Comparison of ENCODE assay signal across 11 mouse cellular contexts in the genomic region with DNA sequence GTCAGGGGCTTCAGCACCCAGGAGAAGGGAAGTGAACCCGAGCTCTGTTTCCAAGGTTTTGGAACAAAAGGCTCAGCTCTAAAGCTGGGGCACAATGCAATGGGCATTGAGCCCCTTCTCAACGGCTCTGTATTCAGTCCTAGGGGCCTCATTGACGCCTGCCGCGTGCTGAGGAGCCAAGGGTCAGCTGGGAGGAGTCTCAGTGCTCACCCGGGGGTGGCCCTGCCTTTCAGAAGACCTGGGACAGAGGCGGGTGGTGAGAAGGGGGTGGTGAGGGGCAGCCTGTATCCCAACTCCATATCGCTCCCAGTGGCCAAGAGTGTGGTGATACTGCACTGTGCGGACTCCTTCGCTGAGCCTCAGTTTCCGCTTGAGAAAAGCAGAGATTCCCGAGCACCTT. TPM values are rescaled to one million over a fixed set of nuclear protein-coding genes. Genes with fewer than 3 reads are reported as not detected.
DNase-seq lines count a peak whose midpoint lies in the region; ATAC-seq and TF ChIP-seq lines count a peak whose summit lies in the region.
"Had no signal": no experiment of that assay in that cellular context is flagged by ENCODE, and none has a peak within 500 bp of the region (broad histone marks: within the 10 kb centered on the region; RNA-seq: fewer than 3 reads in every experiment).

No protein-coding gene starts in this region.

- 24% methylated on average over 12 of the region's 12 CpGs for WGBS in heart, embryonic 10.5 days
- WGBS in forebrain, embryonic 13.5 days, result 10% methylated on average over 12 of the region's 12 CpGs
- 35% methylated on average over 12 of the region's 12 CpGs for WGBS in intestine, postnatal 0 days
- 11% methylated on average over 12 of the region's 12 CpGs for WGBS in neural tube, embryonic 11.5 days
- 89% methylated on average over 12 of the region's 12 CpGs for WGBS in thymus, adult 2 months

- no peak for TF ChIP-seq POLR2A in thymus, adult 2 months (IDR thresholded peaks at IDR 0.05; ENCODE audit: control insufficient read depth, extremely low read depth, insufficient read depth, low read length, poor library complexity)

- peak; percentile 31; the same call in 1 of the 2 replicates for TF ChIP-seq CTCF in intestine, postnatal 0 days (IDR thresholded peaks at IDR 0.05; ENCODE audit: low read depth)
- no peak for TF ChIP-seq CTCF in thymus, adult 2 months (IDR thresholded peaks at IDR 0.05; ENCODE audit: borderline replicate concordance, control insufficient read depth, extremely low read depth, insufficient read depth, low read length, poor library complexity)

- peak overlapping the region; percentile 5; the same call in 1 of the 2 replicates for H3K27ac ChIP-seq in heart, embryonic 10.5 days
- H3K27ac ChIP-seq in forebrain, embryonic 13.5 days, result no peak overlapping the region; the same call in 1 of the 2 replicates
- no peak overlapping the region for H3K27ac ChIP-seq in intestine, postnatal 0 days (ENCODE audit: low read depth, low read length)
- no peak overlapping the region for H3K27ac ChIP-seq in neural tube, embryonic 11.5 days (ENCODE audit: low read depth, low read length)
- no peak overlapping the region for H3K27ac ChIP-seq in thymus, adult 2 months (ENCODE audit: control insufficient read depth, insufficient read depth, low read length)

- H3K9me3 ChIP-seq in heart, embryonic 10.5 days, result no peaks in the 10 kb centered on the region
- H3K9me3 ChIP-seq in forebrain, embryonic 13.5 days (replicated peaks), result no peaks in the 10 kb centered on the region
- H3K9me3 ChIP-seq in intestine, postnatal 0 days (ENCODE audit: control insufficient read depth), result no peaks in the 10 kb centered on the region
- no peaks in the 10 kb centered on the region for H3K9me3 ChIP-seq in neural tube, embryonic 11.5 days (ENCODE audit: control insufficient read depth, low read length)

- no peak overlapping the region for H3K4me3 ChIP-seq in heart, embryonic 10.5 days
- H3K4me3 ChIP-seq in forebrain, embryonic 13.5 days, result no peak overlapping the region
- no peak overlapping the region for H3K4me3 ChIP-seq in intestine, postnatal 0 days (ENCODE audit: low read depth, low read length)
- no peak overlapping the region for H3K4me3 ChIP-seq in neural tube, embryonic 11.5 days (ENCODE audit: low read depth, low read length)
- H3K4me3 ChIP-seq in thymus, adult 2 months (ENCODE audit: control insufficient read depth, insufficient read depth, low read length), result no peak overlapping the region

- H3K9ac ChIP-seq in forebrain, embryonic 13.5 days, result no peak overlapping the region
- H3K9ac ChIP-seq in intestine, postnatal 0 days (ENCODE audit: low read depth, low read length), result no peak overlapping the region
- no peak overlapping the region for H3K9ac ChIP-seq in neural tube, embryonic 11.5 days (ENCODE audit: low read length)

- ATAC-seq in forebrain, embryonic 13.5 days, result peak; percentile 54
- ATAC-seq in intestine, postnatal 0 days, result peak; percentile 28; the same call in 1 of the 2 replicates
- peak; percentile 78 for ATAC-seq in neural tube, embryonic 11.5 days (ENCODE audit: insufficient read depth, low FRiP score, low TSS enrichment)
- ATAC-seq: lung, postnatal 0 days had no signal

- peaks cover 59% of the 10 kb centered on the region for H3K4me1 ChIP-seq in heart, embryonic 10.5 days
- H3K4me1 ChIP-seq in forebrain, embryonic 13.5 days, result peaks cover 88% of the 10 kb centered on the region
- H3K4me1 ChIP-seq in intestine, postnatal 0 days (replicated peaks; ENCODE audit: control insufficient read depth, insufficient read depth, low read length), result peaks cover 4% of the 10 kb centered on the region; the same call in 1 of the 2 replicates
- H3K4me1 ChIP-seq in neural tube, embryonic 11.5 days (ENCODE audit: control insufficient read depth, insufficient read depth, low read length), result peaks cover 66% of the 10 kb centered on the region
- peaks cover 24% of the 10 kb centered on the region for H3K4me1 ChIP-seq in thymus, adult 2 months (replicated peaks; ENCODE audit: control insufficient read depth, insufficient read depth, low read length)

- no peak overlapping the region for H3K4me2 ChIP-seq in forebrain, embryonic 13.5 days
- 0 out of 2 replicates have a peak overlapping the region, but pooled peaks have one; percentile 27 for H3K4me2 ChIP-seq in intestine, postnatal 0 days (replicated peaks; ENCODE audit: low read depth)
- no peak overlapping the region for H3K4me2 ChIP-seq in neural tube, embryonic 11.5 days (ENCODE audit: low read depth)

- intact Hi-C loops in heart, postnatal 10 days (cut with DNase I), result no loop called here

- peaks cover 32% of the 10 kb centered on the region for H3K27me3 ChIP-seq in heart, embryonic 10.5 days (ENCODE audit: insufficient read depth, poor library complexity, severe bottlenecking)
- H3K27me3 ChIP-seq in forebrain, embryonic 13.5 days, result no peaks in the 10 kb centered on the region; the same call in 1 of the 2 replicates
- no peaks in the 10 kb centered on the region for H3K27me3 ChIP-seq in intestine, postnatal 0 days (replicated peaks; ENCODE audit: control insufficient read depth, insufficient read depth, low read length)
- no peaks in the 10 kb centered on the region for H3K27me3 ChIP-seq in neural tube, embryonic 11.5 days (ENCODE audit: control insufficient read depth, insufficient read depth, low read length)
- no peaks in the 10 kb centered on the region for H3K27me3 ChIP-seq in thymus, adult 2 months (ENCODE audit: control insufficient read depth, insufficient read depth, low read length)

- no peak for DNase-seq in heart, embryonic 10.5 days (ENCODE audit: low spot score)
- no peak for DNase-seq in heart, postnatal 10 days
- peak; percentile 81 for DNase-seq in neural tube, embryonic 11.5 days (ENCODE audit: low spot score)
- no peak for DNase-seq in spleen, postnatal 10 days (ENCODE audit: low spot score in 2 of 2)
- DNase-seq in ovary, postnatal 36 days (ENCODE audit: low spot score), result no peak
- DNase-seq in thymus, adult 2 months, result no peak
- DNase-seq: adrenal gland, adult 8-10 months; cerebellum, adult 11-12 months had no signal

- H3K36me3 ChIP-seq in heart, embryonic 10.5 days, result no peaks in the 10 kb centered on the region
- no peaks in the 10 kb centered on the region for H3K36me3 ChIP-seq in forebrain, embryonic 13.5 days (ENCODE audit: poor library complexity, severe bottlenecking)
- H3K36me3 ChIP-seq in intestine, postnatal 0 days (ENCODE audit: control insufficient read depth, insufficient read depth), result no peaks in the 10 kb centered on the region; the same call in 1 of the 2 replicates
- H3K36me3 ChIP-seq in neural tube, embryonic 11.5 days (ENCODE audit: control insufficient read depth, insufficient read depth, low read length), result no peaks in the 10 kb centered on the region
- no peaks in the 10 kb centered on the region for H3K36me3 ChIP-seq in thymus, adult 2 months (ENCODE audit: control insufficient read depth, insufficient read depth, low read length)

RNA-seq across cellular contexts. Expression of a gene that starts 24.2 kb away (rescaled TPM):
- polyA plus RNA-seq in heart, embryonic 10.5 days (2016; fragmentation: Nextera tagmentation; extraction: Ambion mirVana), result not detected in 2 replicates
- total RNA-seq in heart, postnatal 10 days (2021), result under 1 TPM; 0.25 to 0.41 TPM
- not detected in 2 replicates for polyA plus RNA-seq in forebrain, embryonic 13.5 days (2015; fragmentation: Nextera tagmentation; extraction: Ambion mirVana)
- polyA plus RNA-seq in intestine, postnatal 0 days (2015; fragmentation: Nextera tagmentation; extraction: Ambion mirVana), result 13.9 and 14.0 TPM in 2 replicates
- polyA plus RNA-seq in neural tube, embryonic 11.5 days (2014; fragmentation: Nextera tagmentation; extraction: Ambion mirVana), result not detected in 2 replicates
- polyA plus RNA-seq in thymus, adult 2 months (2012; rRNA removed), result 58.6 and 63.7 TPM in 2 replicates

RNA-seq across cellular contexts. Expression of a gene that starts 33.5 kb away (rescaled TPM):
- polyA plus RNA-seq in heart, embryonic 10.5 days (2016; fragmentation: Nextera tagmentation; extraction: Ambion mirVana), result 1.4 and 1.9 TPM in 2 replicates
- 10 to 100 TPM; 55.1 to 57.2 TPM for total RNA-seq in heart, postnatal 10 days (2021)
- polyA plus RNA-seq in forebrain, embryonic 13.5 days (2015; fragmentation: Nextera tagmentation; extraction: Ambion mirVana), result 4.6 and 5.3 TPM in 2 replicates
- polyA plus RNA-seq in intestine, postnatal 0 days (2015; fragmentation: Nextera tagmentation; extraction: Ambion mirVana), result 5.9 and 6.4 TPM in 2 replicates
- 5.3 and 5.9 TPM in 2 replicates for polyA plus RNA-seq in neural tube, embryonic 11.5 days (2014; fragmentation: Nextera tagmentation; extraction: Ambion mirVana)
- 68.7 and 70.3 TPM in 2 replicates for polyA plus RNA-seq in thymus, adult 2 months (2012; rRNA removed)

Comparison
In these comparisons a context has a peak if more than half of its experiments do, and no peak if none do; other contexts are left out.
1. ATAC-seq: peak in every context shown above with its lines; median percentile 78 in neural tube, embryonic 11.5 days; 54 in forebrain, embryonic 13.5 days; 28 in intestine, postnatal 0 days.
2. RNA of a gene that starts 24.2 kb away (polyA plus RNA-seq): 58.6 to 63.7 TPM in thymus, adult 2 months and 13.9 to 14.0 TPM in intestine, postnatal 0 days; not detected in forebrain, embryonic 13.5 days, not detected in heart, embryonic 10.5 days and not detected in neural tube, embryonic 11.5 days; every median in the first group is over 10 times any median in the second.